ENCODE assay signal across 8 mouse cellular contexts in genomic region chr19:44887679-44888235, GRCm38 (mm10). TPM values are rescaled to one million over a fixed set of nuclear protein-coding genes. Genes with fewer than 3 reads are reported as not detected.
DNase-seq lines count a peak whose midpoint lies in the region; ATAC-seq and TF ChIP-seq lines count a peak whose summit lies in the region.

No protein-coding gene starts in this region.

- H3K4me2 ChIP-seq in hindbrain, embryonic 14.5 days (replicated peaks): no peak overlapping the region
- no peak overlapping the region for H3K4me2 ChIP-seq in limb, embryonic 11.5 days (ENCODE audit: low read depth, severe bottlenecking)

- no peak overlapping the region for H3K9ac ChIP-seq in hindbrain, embryonic 14.5 days
- no peak overlapping the region for H3K9ac ChIP-seq in limb, embryonic 11.5 days (ENCODE audit: low read length)

- no peak overlapping the region for H3K4me3 ChIP-seq in thymus, adult 2 months (ENCODE audit: control insufficient read depth, insufficient read depth, low read length)
- no peak overlapping the region for H3K4me3 ChIP-seq in hindbrain, embryonic 14.5 days (replicated peaks; ENCODE audit: low read length)
- no peak overlapping the region for H3K4me3 ChIP-seq in limb, embryonic 11.5 days (ENCODE audit: low read depth, low read length)

- H3K27ac ChIP-seq in thymus, adult 2 months (ENCODE audit: control insufficient read depth, insufficient read depth, low read length): no peak overlapping the region
- no peak overlapping the region for H3K27ac ChIP-seq in hindbrain, embryonic 14.5 days
- no peak overlapping the region for H3K27ac ChIP-seq in limb, embryonic 11.5 days (replicated peaks; ENCODE audit: low read depth, low read length)

- H3K4me1 ChIP-seq in thymus, adult 2 months (replicated peaks; ENCODE audit: control insufficient read depth, insufficient read depth, low read length): no peaks in the 10 kb centered on the region
- H3K4me1 ChIP-seq in hindbrain, embryonic 14.5 days (replicated peaks; ENCODE audit: control insufficient read depth, insufficient read depth, low read length): peaks cover 3% of the 10 kb centered on the region
- peaks cover 36% of the 10 kb centered on the region for H3K4me1 ChIP-seq in limb, embryonic 11.5 days (ENCODE audit: control insufficient read depth, insufficient read depth, low read length)

- TF ChIP-seq CTCF in thymus, adult 2 months (IDR thresholded peaks at IDR 0.05; ENCODE audit: borderline replicate concordance, control insufficient read depth, extremely low read depth, insufficient read depth, low read length, poor library complexity): peak; percentile 88; the same call in 1 of the 2 replicates

- H3K9me3 ChIP-seq in hindbrain, embryonic 14.5 days (ENCODE audit: control insufficient read depth, low read length): no peaks in the 10 kb centered on the region
- H3K9me3 ChIP-seq in limb, embryonic 11.5 days (ENCODE audit: control insufficient read depth, low read length): no peaks in the 10 kb centered on the region

- WGBS in thymus, adult 2 months: 19% methylated on average over 7 of the region's 7 CpGs
- 20% methylated on average over 7 of the region's 7 CpGs for WGBS in hindbrain, embryonic 14.5 days
- 24% methylated on average over 7 of the region's 7 CpGs for WGBS in limb, embryonic 11.5 days

- H3K36me3 ChIP-seq in thymus, adult 2 months (ENCODE audit: control insufficient read depth, insufficient read depth, low read length): no peaks in the 10 kb centered on the region
- H3K36me3 ChIP-seq in hindbrain, embryonic 14.5 days (replicated peaks; ENCODE audit: control insufficient read depth, insufficient read depth): no peaks in the 10 kb centered on the region
- no peaks in the 10 kb centered on the region for H3K36me3 ChIP-seq in limb, embryonic 11.5 days (ENCODE audit: control insufficient read depth, insufficient read depth, low read length)

- H3K27me3 ChIP-seq in thymus, adult 2 months (ENCODE audit: control insufficient read depth, insufficient read depth, low read length): 0 out of 2 replicates have a peak, but pooled peaks cover under 1% of the 10 kb centered on the region
- peaks cover 67% of the 10 kb centered on the region for H3K27me3 ChIP-seq in hindbrain, embryonic 14.5 days (ENCODE audit: control insufficient read depth, insufficient read depth, low read length)
- no peaks in the 10 kb centered on the region for H3K27me3 ChIP-seq in limb, embryonic 11.5 days (ENCODE audit: control insufficient read depth, insufficient read depth, low read length)

- no peak for TF ChIP-seq POLR2A in thymus, adult 2 months (IDR thresholded peaks at IDR 0.05; ENCODE audit: control insufficient read depth, extremely low read depth, insufficient read depth, low read length, poor library complexity)

- no peak for ATAC-seq in CD4-positive, CD25-positive, alpha-beta regulatory T cell, adult 4 months
- ATAC-seq in hindbrain, embryonic 14.5 days (ENCODE audit: low FRiP score): peak; percentile 61; the same call in 1 of the 2 replicates
- ATAC-seq in limb, embryonic 11.5 days (ENCODE audit: insufficient number of reproducible peaks, low FRiP score, low TSS enrichment, low read depth): no peak

- DNase-seq in CD4-positive, CD25-positive, alpha-beta regulatory T cell, adult 2 months (ENCODE audit: low read depth, low spot score): peak; percentile 66
- peak; percentile 54 for DNase-seq in thymus, adult 2 months
- no peak for DNase-seq in thymus, adult 18-20 months
- DNase-seq in embryo, embryonic 10 days (ENCODE audit: low spot score): peak; percentile 77
- peak; percentile 73 for DNase-seq in hindbrain, embryonic 14.5 days (ENCODE audit: low spot score)
- peak; percentile 84 for DNase-seq in limb, embryonic 11.5 days (ENCODE audit: low spot score)
- peak; percentile 71 for DNase-seq in retina, postnatal 1 day

RNA-seq across cellular contexts. Expression of gene Slf2, which starts 43.2 kb away (rescaled TPM):
- 10 to 100 TPM; 24.7 to 28.4 TPM for polyA plus RNA-seq in CD4-positive, CD25-positive, alpha-beta regulatory T cell, adult 4 months (2017; shearing (Covaris generic))
- polyA plus RNA-seq in thymus, adult 2 months (2012; rRNA removed): 98.6 and 134 TPM in 2 replicates
- polyA plus RNA-seq in hindbrain, embryonic 14.5 days (2014; fragmentation: Nextera tagmentation; extraction: Ambion mirVana): 33.1 and 34.8 TPM in 2 replicates
- polyA plus RNA-seq in limb, embryonic 11.5 days (2014; fragmentation: Nextera tagmentation; extraction: Ambion mirVana): 57.0 and 61.6 TPM in 2 replicates

Comparison
In these comparisons a context has a peak if more than half of its experiments do, and no peak if none do; other contexts are left out.
1. DNase-seq: peak in CD4-positive, CD25-positive, alpha-beta regulatory T cell, adult 2 months (single experiment), thymus, adult 2 months (single experiment), embryo, embryonic 10 days (single experiment), hindbrain, embryonic 14.5 days (single experiment), limb, embryonic 11.5 days (single experiment) and retina, postnatal 1 day (single experiment); none in thymus, adult 18-20 months (0 of 2).